Mouse (Mus musculus): Measurements from ENCODE around the gene Pgm1. TPM values are rescaled to one million over a fixed set of nuclear protein-coding genes. Genes with fewer than 3 reads are reported as not detected.

Gene Pgm1
- polyA plus RNA-seq, 1 experiment from 2014 or later: 86.5 TPM

- Histone ChIP-seq H3K9me3 (ENCODE audit: control insufficient read depth, low read length) (no peaks in the 10 kb centered on the region), H3K36me3 (ENCODE audit: control insufficient read depth, insufficient read depth, low read length) (no peaks in the 10 kb centered on the region), H3K27me3 (ENCODE audit: control insufficient read depth, insufficient read depth, low read length) (no peaks in the 10 kb centered on the region), H3K4me2 (ENCODE audit: low read depth, low read length) (no peak overlapping the region), H3K4me1 (ENCODE audit: control insufficient read depth, insufficient read depth, low read length) (no peaks in the 10 kb centered on the region), H3K9ac (replicated peaks; ENCODE audit: low read depth, low read length) (no peak overlapping the region), H3K27ac (ENCODE audit: low read depth, low read length) (no peak overlapping the region), H3K4me3 (ENCODE audit: low read depth, low read length) (no peak overlapping the region)
- no peak for ATAC-seq (ENCODE audit: low read depth)
- WGBS: 70% methylated on average over 4 of the region's 4 CpGs
These were observed 40.9 kb downstream of the Pgm1 start for GRCm38 (mm10) chr4:99970097-99970496.

- WGBS: 91% methylated on average over 6 of the region's 6 CpGs
These were observed 43.7 kb downstream of the Pgm1 start for GRCm38 (mm10) chr4:99972886-99973285.

GRCm38 (mm10) chr4:99973931-99974330 lies 44.7 kb downstream of the Pgm1 start:
- no peaks in the 10 kb centered on the region for H3K27me3 ChIP-seq (ENCODE audit: control insufficient read depth, insufficient read depth, low read length)
- WGBS: 95% methylated on average over 1 of the region's 1 CpGs
- H3K4me3 ChIP-seq (ENCODE audit: low read depth, low read length): no peak overlapping the region
- H3K9me3 ChIP-seq (ENCODE audit: control insufficient read depth, low read length): no peaks in the 10 kb centered on the region
- no peak for ATAC-seq (ENCODE audit: low read depth)
- no peak overlapping the region for H3K4me2 ChIP-seq (ENCODE audit: low read depth, low read length)
- no peaks in the 10 kb centered on the region for H3K4me1 ChIP-seq (ENCODE audit: control insufficient read depth, insufficient read depth, low read length)
- no peak overlapping the region for H3K27ac ChIP-seq (ENCODE audit: low read depth, low read length)
- no peak overlapping the region for H3K9ac ChIP-seq (replicated peaks; ENCODE audit: low read depth, low read length)
- H3K36me3 ChIP-seq (ENCODE audit: control insufficient read depth, insufficient read depth, low read length): no peaks in the 10 kb centered on the region

More at GRCm38 (mm10) chr4:99972886-99973285, 43.7 kb downstream of the Pgm1 start:
- no peak overlapping the region for H3K27ac ChIP-seq (ENCODE audit: low read depth, low read length)
- no peaks in the 10 kb centered on the region for H3K27me3 ChIP-seq (ENCODE audit: control insufficient read depth, insufficient read depth, low read length)
- H3K4me2 ChIP-seq (ENCODE audit: low read depth, low read length): no peak overlapping the region
- ATAC-seq (ENCODE audit: low read depth): no peak
- H3K4me1 ChIP-seq (ENCODE audit: control insufficient read depth, insufficient read depth, low read length): no peaks in the 10 kb centered on the region
- H3K4me3 ChIP-seq (ENCODE audit: low read depth, low read length): no peak overlapping the region
- H3K9ac ChIP-seq (replicated peaks; ENCODE audit: low read depth, low read length): no peak overlapping the region
- H3K36me3 ChIP-seq (ENCODE audit: control insufficient read depth, insufficient read depth, low read length): no peaks in the 10 kb centered on the region
- H3K9me3 ChIP-seq (ENCODE audit: control insufficient read depth, low read length): no peaks in the 10 kb centered on the region

GRCm38 (mm10) chr4:99974375-99974774 lies 45.2 kb downstream of the Pgm1 start:
- no peaks in the 10 kb centered on the region for H3K27me3 ChIP-seq (ENCODE audit: control insufficient read depth, insufficient read depth, low read length)
- H3K36me3 ChIP-seq (ENCODE audit: control insufficient read depth, insufficient read depth, low read length): no peaks in the 10 kb centered on the region
- H3K9ac ChIP-seq (replicated peaks; ENCODE audit: low read depth, low read length): no peak overlapping the region
- no peak overlapping the region for H3K4me3 ChIP-seq (ENCODE audit: low read depth, low read length)
- no peaks in the 10 kb centered on the region for H3K9me3 ChIP-seq (ENCODE audit: control insufficient read depth, low read length)
- WGBS: 64% methylated on average over 5 of the region's 5 CpGs
- no peaks in the 10 kb centered on the region for H3K4me1 ChIP-seq (ENCODE audit: control insufficient read depth, insufficient read depth, low read length)
- H3K27ac ChIP-seq (ENCODE audit: low read depth, low read length): no peak overlapping the region
- H3K4me2 ChIP-seq (ENCODE audit: low read depth, low read length): no peak overlapping the region
- ATAC-seq (ENCODE audit: low read depth): no peak

- Histone ChIP-seq H3K4me2 (ENCODE audit: low read depth, low read length) (no peak overlapping the region), H3K27me3 (ENCODE audit: control insufficient read depth, insufficient read depth, low read length) (no peaks in the 10 kb centered on the region), H3K9me3 (ENCODE audit: control insufficient read depth, low read length) (no peaks in the 10 kb centered on the region), H3K4me1 (ENCODE audit: control insufficient read depth, insufficient read depth, low read length) (no peaks in the 10 kb centered on the region), H3K4me3 (ENCODE audit: low read depth, low read length) (no peak overlapping the region), H3K9ac (replicated peaks; ENCODE audit: low read depth, low read length) (no peak overlapping the region), H3K36me3 (ENCODE audit: control insufficient read depth, insufficient read depth, low read length) (no peaks in the 10 kb centered on the region), H3K27ac (ENCODE audit: low read depth, low read length) (no peak overlapping the region)
- no peak for ATAC-seq (ENCODE audit: low read depth)
- 93% methylated on average over 5 of the region's 5 CpGs for WGBS
These were observed 50.1 kb downstream of the Pgm1 start for GRCm38 (mm10) chr4:99979326-99979725.

GRCm38 (mm10) chr4:99981216-99981615 lies 52.0 kb downstream of the Pgm1 start:
- H3K27ac ChIP-seq (ENCODE audit: low read depth, low read length): no peak overlapping the region
- no peaks in the 10 kb centered on the region for H3K27me3 ChIP-seq (ENCODE audit: control insufficient read depth, insufficient read depth, low read length)
- no peak overlapping the region for H3K4me3 ChIP-seq (ENCODE audit: low read depth, low read length)
- no peaks in the 10 kb centered on the region for H3K9me3 ChIP-seq (ENCODE audit: control insufficient read depth, low read length)
- H3K4me2 ChIP-seq (ENCODE audit: low read depth, low read length): no peak overlapping the region
- no peak for ATAC-seq (ENCODE audit: low read depth)
- no peaks in the 10 kb centered on the region for H3K4me1 ChIP-seq (ENCODE audit: control insufficient read depth, insufficient read depth, low read length)
- no peak overlapping the region for H3K9ac ChIP-seq (replicated peaks; ENCODE audit: low read depth, low read length)
- WGBS: 88% methylated on average over 2 of the region's 2 CpGs
- no peaks in the 10 kb centered on the region for H3K36me3 ChIP-seq (ENCODE audit: control insufficient read depth, insufficient read depth, low read length)

- H3K4me3 ChIP-seq (ENCODE audit: low read depth, low read length): no peak overlapping the region
- H3K9ac ChIP-seq (replicated peaks; ENCODE audit: low read depth, low read length): no peak overlapping the region
- no peaks in the 10 kb centered on the region for H3K36me3 ChIP-seq (ENCODE audit: control insufficient read depth, insufficient read depth, low read length)
- H3K9me3 ChIP-seq (ENCODE audit: control insufficient read depth, low read length): no peaks in the 10 kb centered on the region
- H3K4me1 ChIP-seq (ENCODE audit: control insufficient read depth, insufficient read depth, low read length): no peaks in the 10 kb centered on the region
- no peaks in the 10 kb centered on the region for H3K27me3 ChIP-seq (ENCODE audit: control insufficient read depth, insufficient read depth, low read length)
- no peak overlapping the region for H3K4me2 ChIP-seq (ENCODE audit: low read depth, low read length)
- ATAC-seq (ENCODE audit: low read depth): no peak
- 81% methylated on average over 13 of the region's 13 CpGs for WGBS
- H3K27ac ChIP-seq (ENCODE audit: low read depth, low read length): no peak overlapping the region
These were observed 54.6 kb downstream of the Pgm1 start for GRCm38 (mm10) chr4:99983652-99984368.

- no peak overlapping the region for H3K4me2 ChIP-seq (ENCODE audit: low read depth, low read length)
- no peak overlapping the region for H3K4me3 ChIP-seq (ENCODE audit: low read depth, low read length)
- WGBS: 76% methylated on average over 7 of the region's 7 CpGs
- no peak for ATAC-seq (ENCODE audit: low read depth)
- no peaks in the 10 kb centered on the region for H3K36me3 ChIP-seq (ENCODE audit: control insufficient read depth, insufficient read depth, low read length)
- no peaks in the 10 kb centered on the region for H3K9me3 ChIP-seq (ENCODE audit: control insufficient read depth, low read length)
- H3K4me1 ChIP-seq (ENCODE audit: control insufficient read depth, insufficient read depth, low read length): no peaks in the 10 kb centered on the region
- no peak overlapping the region for H3K9ac ChIP-seq (replicated peaks; ENCODE audit: low read depth, low read length)
- no peaks in the 10 kb centered on the region for H3K27me3 ChIP-seq (ENCODE audit: control insufficient read depth, insufficient read depth, low read length)
- no peak overlapping the region for H3K27ac ChIP-seq (ENCODE audit: low read depth, low read length)
These were observed 55.1 kb downstream of the Pgm1 start for GRCm38 (mm10) chr4:99984369-99984752.

- no peaks in the 10 kb centered on the region for H3K27me3 ChIP-seq (ENCODE audit: control insufficient read depth, insufficient read depth, low read length)
These were observed 55.9 kb downstream of the Pgm1 start for GRCm38 (mm10) chr4:99985086-99985485.

More at GRCm38 (mm10) chr4:99985086-99985485, 55.9 kb downstream of the Pgm1 start:
- Histone ChIP-seq H3K9me3 (ENCODE audit: control insufficient read depth, low read length) (no peaks in the 10 kb centered on the region), H3K4me2 (ENCODE audit: low read depth, low read length) (no peak overlapping the region), H3K27ac (ENCODE audit: low read depth, low read length) (no peak overlapping the region), H3K4me3 (ENCODE audit: low read depth, low read length) (no peak overlapping the region), H3K4me1 (ENCODE audit: control insufficient read depth, insufficient read depth, low read length) (no peaks in the 10 kb centered on the region), H3K9ac (replicated peaks; ENCODE audit: low read depth, low read length) (no peak overlapping the region), H3K36me3 (ENCODE audit: control insufficient read depth, insufficient read depth, low read length) (no peaks in the 10 kb centered on the region)
- WGBS: 89% methylated on average over 7 of the region's 7 CpGs
- ATAC-seq (ENCODE audit: low read depth): no peak

Measured in neural tube, embryonic 14.5 days (tissue).